Mouse (Mus musculus) thymus, postnatal 10 days (tissue): ENCODE data around the gene Cutal.
A peak's percentile ranks its signal among the peaks of the same experiment; 100 is the strongest.

Experiments used
- DNase-seq, 2 experiments: peaks; one replicate each; pipeline ENCODE4 v3.0.0; 2021; ENCODE audit warnings: low spot score in 2 of 2

Cutal gene

DNA sequence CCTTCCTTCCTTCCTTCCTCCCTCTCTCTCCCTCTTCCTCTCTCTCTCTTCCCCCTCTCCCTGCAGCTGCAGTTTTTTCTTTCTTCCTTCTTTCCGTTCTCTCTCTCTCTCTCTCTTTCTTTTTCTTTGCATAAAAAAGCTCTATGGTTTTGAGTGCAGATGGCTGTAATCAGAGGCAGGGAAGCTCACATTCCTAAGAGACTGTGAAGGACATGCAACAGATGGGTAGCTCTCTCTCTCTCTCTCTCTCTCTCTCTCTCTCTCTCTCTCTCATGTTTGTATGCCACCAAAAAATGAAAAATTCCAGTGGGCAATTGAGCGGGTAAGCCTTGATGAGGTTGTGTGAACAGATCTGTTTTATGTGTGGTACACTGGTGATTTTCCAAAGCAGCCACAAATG, 10.0 kb downstream of the Cutal start:
- no peak for DNase-seq

DNA sequence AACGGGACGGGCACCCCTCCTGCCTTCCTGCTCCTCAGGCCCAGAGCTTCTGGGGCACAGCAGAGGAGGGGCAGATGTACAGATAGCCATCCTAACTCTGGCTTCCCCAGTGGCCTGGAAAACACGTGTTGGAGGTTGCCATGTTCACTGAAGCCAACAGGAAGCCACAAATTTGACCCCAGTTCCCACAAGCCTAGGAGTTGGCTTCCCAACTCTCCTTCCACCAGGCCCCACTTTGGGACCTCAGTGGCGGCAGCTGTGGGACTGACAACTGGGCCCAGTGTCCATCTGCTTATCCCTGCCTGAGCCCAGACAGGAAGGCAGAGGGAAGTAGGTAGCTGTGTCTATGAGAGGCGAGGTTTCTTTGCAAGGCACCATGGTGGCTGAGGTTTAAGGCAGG, 19.8 kb downstream of the Cutal start:
- no peak for DNase-seq

DNA sequence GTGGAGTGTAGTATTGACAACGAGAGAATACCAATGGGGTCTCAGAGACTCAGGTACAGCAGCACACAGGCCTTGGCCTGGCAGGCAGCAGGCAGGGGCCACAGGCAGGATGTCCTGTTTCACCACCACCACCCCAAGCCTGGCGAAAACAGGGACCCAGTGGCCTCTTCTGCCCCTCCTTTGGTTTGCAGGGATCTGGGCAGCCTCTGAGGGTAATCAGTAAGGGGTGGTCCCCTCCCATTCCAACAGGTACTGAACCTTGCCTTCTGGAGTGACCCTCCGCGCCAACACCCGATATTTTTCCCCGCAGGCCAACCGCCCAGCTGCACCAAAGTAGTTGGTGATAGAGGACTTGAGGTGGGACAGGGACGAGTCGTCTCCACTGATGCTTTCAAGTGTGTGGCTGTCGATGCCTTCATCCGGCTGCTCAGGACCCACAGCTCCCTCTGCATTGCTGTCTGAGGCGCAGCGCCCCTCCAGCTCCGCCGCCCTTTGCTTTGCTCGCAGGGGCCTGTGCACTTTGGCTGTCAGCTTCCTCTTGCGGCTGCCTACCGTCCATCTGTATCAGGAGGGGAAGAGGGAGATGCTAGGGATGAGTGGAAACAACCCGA, 21.4 kb downstream of the Cutal start:
- no peak for DNase-seq

DNA sequence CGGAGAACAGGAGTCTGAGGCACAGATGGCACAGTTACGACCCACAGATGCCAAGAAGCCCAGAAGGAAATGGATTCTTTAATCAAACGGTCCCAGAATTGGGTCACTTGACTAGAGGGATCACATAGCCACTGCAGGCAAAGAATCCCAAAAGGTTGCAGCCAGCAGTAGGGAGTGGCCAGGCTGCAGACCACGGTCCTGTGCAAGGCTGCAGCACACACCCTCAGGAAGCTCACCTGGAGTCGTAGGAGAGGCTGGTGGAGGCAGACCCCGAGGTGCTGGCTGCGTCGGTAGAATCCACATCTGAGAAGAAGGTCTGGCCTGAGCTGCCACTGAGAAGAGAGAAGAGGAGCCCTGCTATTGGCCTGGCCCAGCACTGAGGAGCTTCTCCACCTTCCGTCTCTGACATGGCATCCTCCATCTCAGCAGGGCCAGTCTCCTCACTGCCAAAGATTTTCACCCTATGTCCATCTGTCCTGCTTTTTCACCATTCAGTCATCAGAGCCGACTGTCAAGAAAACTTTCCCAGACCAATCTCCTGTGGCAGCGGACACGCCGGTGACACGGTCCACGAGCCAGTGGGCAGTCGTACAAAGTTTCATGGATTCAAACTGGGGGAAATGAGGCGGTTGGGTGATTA, 22.7 kb downstream of the Cutal start:
- DNase-seq: no peak

DNA sequence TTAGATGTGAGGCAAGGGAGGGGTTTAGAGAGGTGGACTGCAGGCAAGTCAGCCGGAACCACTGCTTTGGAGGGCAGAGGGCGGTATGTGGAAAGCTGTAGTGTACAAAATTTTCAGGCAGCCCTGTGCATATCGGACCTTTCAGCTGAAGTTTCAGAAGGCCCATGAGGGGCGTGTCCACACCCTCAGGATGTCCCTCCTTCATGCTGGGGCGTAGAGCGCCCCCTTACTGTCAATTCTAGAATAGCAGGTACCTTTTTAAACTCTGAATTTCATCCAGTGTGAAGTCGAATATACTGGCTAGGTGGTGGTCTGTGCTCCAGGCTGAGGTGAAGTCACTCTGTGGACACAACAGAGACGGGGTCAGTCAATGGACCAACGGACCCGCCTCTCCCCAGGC, 23.6 kb downstream of the Cutal start:
- peak in 1 of 2 experiments; percentile 41 for DNase-seq

DNA sequence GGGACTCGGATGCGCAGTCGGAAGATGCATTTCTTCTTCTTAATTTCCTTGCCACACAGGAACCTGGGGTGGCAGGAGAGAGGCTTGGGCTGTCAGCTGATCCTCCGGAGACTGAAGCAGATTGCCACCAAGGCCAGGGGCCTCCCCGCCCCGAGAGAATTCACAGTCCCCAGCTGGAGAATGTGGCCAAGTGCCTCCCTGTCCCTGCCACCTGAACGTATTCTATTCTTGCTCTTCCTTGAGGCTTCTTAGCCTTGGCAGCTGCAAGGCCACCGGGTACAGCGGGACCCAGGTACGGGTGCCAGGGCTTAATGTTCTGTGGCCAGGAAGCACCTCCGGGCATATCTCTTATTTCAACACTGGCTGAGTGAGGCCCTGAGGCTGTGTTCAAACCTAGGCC, 25.5 kb downstream of the Cutal start:
- no peak for DNase-seq

DNA sequence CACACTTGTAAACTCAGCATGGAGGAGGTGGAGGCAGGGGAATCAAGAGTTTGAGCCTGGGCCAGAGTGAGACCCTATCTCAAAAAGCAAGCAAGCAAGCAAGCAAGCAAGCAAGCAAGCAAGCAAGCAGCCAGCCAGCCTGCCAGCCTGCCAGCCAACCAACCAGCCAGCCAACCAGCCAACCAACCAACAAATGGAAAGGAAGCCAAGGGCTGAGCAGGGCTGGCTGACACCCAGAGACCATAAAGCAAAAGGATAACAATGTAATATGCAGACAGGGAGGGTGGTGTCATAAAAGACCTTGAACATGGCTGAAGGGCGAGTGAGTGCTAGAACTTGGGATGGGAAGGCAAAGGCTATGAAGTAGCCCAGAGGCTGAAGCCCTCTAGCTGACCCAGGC, 26.2 kb downstream of the Cutal start:
- no peak for DNase-seq

DNA sequence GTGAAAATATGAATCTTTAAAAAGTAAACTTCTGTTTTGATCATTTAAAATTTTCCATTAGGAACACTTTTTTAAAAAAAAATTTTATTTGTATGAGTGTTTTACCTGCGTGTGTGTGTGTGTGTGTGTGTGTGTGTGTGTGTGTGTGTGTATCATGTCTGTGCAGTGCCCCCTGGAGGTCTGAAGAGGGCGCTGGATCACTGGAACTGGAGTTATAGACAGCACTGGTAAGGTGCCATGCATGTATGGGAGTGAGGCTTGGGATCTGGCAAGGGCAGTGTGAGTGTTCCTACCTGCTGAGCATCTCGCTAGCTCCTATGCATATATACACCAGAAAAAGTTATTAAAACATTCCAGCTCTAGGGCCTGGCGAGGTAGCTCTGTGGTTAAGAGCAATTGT, 27.5 kb downstream of the Cutal start:
- no peak for DNase-seq

DNA sequence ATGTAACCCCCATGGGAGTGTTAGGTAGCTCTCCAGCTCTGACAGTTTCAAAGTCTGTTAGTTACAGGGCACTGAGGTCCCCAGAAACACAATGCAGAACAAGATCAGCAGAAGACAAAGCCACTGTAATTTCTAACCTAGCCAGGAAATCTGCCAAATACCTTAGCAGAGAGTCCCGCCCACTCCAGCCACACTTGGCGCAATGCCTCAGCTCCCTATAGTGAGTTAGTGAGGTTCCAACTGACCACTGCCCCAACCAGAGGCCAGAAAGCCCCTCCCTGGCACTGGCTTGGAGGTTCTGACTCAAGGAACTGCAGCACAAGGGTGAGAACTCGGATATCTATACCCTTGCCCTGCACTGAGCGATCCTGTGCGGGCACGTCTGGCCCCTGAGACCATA, 28.5 kb downstream of the Cutal start:
- no peak for DNase-seq

DNA sequence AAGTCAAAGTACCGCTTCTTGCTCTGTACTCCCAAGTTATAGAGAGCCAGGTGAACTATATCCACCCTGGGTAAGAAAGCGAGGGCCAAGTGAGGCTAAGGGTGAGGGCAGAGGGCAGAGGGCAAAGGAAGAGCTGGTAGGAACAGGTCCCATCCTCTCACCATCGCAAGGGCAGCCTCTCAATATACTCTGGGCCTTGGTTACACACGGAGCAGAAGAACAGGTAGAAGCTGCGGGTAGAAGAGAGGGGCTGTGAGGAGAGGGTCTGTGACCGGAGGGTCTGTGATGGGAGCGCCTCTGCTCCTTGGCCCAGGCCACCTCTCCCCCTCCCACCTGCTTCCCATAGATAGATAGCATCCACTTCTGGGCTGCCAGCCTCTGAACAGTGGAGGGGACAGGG, 29.0 kb downstream of the Cutal start:
- DNase-seq: no peak

DNA sequence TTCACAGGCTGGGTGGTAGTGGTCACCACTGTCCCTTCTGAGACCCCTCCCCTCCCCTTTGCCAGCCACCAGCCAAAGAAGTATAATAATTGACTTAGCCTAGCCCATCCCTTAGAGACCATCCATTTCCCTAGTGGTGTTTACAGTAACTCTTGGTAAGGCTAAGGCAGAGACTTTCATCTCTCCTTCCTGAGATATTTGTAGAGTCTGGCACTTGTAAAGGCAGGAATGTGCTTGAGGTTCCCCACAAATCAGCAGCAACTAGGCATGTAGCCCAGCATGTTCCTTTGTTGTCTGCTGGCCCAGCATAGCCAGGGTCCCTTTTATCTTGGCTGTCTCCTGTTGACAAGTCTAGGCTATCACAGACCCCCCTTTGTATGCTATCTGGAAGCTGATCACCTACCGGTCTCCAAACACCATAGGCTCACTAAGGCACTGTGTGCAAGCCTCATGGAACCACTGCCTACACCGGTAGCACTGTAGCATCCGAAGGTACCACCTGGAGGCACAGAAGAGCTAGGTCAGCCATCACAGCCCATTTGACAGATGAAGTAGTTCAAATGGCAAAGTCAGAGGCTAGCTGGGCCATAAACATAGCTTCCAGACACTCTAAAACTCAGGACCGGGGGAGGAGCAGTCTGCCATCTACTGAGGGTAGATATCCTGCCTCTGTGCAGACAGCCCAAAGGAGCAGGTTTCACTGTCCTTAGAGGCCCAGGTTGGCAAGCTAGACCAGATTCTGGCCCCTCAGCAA, 29.6 kb downstream of the Cutal start:
- DNase-seq: no peak

DNA sequence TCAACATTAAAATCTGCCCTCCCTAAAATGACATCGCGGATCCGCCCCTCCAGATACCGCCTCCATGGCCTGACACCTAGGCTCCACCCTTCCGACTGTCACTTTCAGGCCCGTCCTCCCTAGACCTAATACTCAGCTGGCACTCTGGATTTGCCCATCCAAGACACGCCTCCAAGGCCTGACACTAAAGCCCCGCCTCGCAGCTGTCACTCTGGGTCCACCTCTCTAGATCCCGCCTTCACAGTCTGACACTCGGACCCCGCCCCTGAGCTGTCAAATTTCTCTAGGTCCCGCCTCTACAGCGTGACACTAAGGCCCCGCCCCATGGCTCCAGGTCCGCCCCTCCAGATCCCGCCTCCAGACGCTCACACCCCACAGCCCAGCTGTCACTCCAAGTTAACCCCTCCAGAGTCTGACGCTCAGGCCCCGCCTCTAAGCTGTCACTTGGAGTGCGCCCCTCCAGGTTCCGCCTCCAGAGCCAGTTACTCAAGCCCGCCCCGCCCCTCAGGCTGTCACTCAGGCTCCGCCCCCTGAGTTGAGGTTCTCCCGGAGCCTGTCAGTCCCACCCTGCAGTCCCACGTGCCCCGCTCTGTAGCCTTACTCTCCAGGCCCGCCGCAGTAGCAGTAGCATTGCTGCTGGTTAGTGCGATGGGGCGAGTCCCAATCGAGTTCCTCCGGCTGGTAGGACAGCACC, 30.8 kb downstream of the Cutal start:
- peak; percentile 97 to 99 for DNase-seq

DNA sequence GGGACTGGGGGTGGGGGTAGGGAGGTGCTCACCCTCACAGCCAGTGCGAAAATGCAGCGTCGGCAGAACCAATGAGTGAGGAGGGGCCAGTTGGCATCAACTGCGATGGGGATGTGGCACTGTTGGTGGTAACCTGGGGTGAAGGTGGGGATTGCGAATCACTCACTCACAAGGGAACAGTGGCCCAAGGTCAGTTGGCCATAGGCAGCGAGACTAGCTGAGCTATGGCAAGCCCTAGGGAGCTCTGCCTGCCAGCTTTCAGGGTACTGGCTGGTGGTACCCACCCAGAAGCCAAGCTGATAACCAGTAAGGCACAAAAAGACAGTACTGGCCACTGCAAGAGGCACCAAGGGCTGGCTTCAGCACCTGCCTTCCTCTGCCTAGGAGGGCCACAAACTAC, 32.2 kb downstream of the Cutal start:
- no peak for DNase-seq

DNA sequence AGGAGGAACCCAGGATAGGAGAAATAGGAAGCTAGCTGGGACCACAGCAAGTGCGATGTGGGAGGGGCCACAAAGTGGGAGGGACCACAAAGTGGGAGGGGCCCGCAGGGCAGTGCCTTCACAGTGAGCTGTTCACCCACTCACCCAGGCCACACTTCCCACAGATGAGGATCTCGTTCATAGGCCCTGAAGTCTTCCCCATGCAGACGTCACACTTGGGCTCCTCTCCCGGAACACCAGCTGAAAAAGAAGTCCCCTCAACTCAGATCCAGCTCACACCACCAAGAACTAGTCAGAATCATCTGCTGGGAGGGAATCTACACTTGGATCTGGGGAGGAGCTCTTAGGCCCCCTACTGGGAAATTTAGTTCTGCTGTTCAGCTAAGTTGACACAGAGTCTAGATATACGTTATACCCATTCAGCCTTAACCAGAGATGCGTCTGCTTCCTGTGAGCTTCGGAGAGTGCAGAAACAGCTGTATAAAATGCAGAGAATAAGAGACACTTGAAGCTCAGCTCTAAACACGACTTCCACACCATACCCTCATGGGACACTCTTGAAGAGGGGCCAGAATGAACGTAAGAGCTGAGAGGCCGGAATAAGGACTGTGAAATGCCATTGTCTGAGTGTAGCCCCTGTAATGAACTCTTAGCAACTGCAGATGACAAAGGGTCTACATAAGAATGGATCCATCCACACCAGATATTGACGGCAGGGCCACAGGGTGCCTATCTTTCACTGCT, 32.8 kb downstream of the Cutal start:
- no peak for DNase-seq

DNA sequence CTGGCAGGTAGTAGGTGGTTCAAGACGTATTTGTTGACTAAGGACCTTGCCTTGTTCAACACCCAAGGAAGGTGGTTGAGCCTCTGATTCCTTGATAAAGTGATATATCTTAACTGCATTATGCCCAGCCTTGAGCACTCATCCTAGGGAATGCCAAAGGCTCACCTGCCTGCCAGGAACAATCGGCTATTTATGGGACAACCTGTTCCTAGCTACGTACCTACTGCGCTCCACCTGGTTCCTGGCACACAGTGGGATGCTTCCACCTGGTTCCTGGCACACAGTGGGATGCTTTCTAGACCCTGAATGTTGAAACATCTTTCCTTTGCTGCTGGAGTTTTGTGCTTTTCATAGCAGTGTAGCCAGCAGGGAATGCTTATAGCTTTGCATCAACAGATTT, 35.5 kb downstream of the Cutal start:
- DNase-seq: no peak

DNA sequence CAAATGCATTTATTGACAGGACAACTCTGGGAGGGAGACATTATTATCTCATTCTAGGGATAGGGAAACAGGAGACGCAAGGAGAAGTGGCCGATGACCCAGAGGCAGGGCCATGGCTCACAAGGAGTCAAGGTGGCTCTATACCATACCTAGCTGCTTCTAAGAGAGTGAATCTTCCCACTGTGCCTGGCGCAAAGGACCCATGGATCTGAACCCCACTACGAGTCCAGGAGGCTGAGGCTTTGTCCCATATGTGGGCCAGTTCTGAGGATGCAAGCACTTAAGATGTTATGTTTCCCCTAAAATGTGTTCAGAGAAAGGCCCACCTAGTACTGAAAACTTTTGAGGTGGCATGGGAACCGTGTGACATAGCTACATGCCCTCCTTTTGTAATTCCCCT, 37.7 kb downstream of the Cutal start:
- DNase-seq: no peak

DNA sequence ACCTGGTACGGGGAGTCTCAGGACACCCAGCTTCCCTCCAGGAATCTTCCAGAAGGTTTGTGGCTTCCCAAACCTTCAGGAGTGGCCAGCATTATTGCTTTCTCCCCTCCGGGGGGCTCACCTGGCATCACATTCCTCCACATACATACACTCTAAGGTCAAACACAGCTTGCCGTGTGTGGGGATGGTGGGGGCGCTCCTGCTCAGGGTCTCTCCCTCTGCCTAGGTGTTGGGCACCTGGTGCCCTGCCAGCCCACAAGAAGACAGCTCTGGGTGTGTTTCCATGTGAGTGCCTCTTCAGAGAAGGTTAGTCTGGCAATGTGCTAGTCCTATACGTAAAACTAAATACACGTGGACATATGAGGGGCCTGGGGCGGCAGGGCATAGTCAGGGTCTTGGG, 38.4 kb downstream of the Cutal start:
- DNase-seq: peak; percentile 53 to 59

DNA sequence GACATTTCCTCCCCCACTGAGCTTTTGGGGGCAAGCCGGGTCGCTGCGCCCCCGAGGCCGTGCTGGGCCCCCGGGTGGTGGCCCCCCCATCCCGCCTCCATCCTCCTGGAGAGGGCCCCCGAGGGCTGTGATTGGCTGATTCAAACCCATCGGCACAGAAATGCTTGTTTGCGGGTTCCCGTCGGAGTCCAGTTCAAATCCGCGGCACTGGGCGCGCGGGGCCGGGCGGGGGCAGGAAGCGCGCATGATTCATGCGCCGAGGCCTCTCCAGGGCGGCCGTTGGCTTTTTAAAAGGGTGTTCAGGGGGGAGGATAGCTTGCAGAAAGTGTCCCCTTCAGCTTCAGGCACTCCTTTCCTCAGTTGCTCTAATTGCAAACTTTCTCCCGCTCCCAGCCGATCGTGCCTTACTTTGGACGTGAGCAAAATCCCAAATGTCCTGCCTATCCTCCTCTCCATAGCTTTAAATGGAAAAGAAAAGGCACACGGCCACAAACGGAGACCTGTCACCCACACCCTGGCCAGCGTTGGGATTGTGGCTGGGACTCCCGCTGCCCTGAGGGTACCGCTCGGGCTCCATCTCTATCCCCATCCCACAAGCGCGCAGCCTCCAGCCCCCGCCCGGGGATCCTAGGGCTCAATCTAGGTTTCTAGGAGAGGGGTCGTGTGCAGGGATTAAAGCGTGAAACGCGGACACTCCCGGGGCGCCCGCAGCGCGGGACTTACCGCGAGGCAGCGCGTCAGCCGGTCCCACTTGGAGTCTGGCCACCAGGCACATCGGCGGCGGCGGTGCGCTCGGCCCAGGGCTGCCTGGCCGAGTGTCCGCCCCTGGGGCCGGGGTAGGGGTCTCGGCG, 39.2 kb downstream of the Cutal start, which contains the start of gene Phf19:
Phf19 (minus strand) TSS at position 809 of the 851 bp plus-strand sequence.
- DNase-seq: peak; percentile 72 to 78

DNA sequence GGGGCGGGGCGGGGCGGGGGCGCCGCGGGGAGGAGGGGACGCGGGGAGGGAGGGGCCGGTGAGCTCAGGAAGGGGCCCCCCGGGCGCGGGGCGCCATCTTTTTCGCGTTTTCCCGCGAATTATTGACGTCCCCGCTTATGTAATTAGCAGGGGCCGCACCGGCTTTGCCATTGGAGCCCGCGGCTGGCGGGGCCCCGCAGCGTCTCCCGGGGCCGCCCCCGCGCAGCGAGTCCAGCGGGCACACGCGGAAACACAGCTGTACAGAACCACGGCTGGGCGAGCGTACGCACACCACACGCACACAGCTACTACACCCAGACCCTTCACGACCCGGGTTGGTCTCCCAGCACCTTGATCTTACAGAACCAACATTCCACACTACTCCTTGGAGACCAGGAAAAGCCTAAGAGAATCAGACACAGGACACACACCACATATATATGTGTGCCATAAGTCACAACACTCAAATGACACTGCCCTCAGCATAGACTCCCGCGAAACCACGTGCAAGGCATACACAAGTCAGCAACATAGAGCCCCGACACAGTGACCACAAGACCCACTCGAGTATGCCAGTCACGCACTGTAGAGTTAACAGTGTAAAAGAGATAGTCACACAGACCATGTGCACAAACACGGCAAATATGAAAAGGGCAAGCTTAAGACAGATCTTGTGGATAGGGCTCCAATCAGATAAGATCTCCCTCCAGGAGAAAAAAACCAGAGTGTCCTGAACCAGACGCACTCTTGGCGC, 40.0 kb downstream of the Cutal start:
- peak; percentile 44 to 48 for DNase-seq

DNA sequence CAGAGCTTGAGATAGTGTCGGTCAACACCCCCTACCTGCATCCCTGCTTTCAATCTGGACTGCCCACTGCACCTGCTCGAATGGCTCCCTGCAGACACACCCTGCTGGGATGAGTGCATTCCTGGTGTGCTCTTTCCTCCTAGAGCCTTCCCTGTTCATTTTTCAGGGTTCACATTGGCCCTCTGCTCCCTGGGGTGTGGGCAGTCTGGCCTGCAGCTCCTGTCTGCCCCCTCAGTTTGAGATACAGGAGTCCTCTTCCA, 40.6 kb downstream of the Cutal start:
- no peak for DNase-seq
